11 mouse cellular contexts compared by ENCODE assay signal in the genomic region with DNA sequence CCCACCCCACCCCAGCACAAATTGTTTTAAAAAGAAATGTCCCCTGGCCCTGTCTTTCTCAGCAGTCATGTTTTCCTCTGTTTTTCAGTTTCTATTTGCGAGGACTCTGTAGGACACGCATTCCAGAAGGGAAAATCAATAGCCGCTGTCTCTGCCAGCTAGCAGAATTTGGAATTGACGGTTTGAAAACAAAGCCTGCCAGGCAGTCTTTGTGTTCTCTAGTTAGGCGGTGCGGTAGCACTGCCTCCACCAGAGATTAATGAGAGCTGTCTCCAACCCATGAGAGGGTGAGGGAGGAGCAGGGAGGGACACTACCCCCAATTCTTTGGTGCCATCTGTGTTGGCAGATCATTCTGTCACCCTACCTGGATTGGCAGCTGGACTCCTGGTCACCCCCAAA.
DNase-seq lines count a peak whose midpoint lies in the region; ATAC-seq and TF ChIP-seq lines count a peak whose summit lies in the region.
"Had no signal": no experiment of that assay in that cellular context is flagged by ENCODE, and none has a peak within 500 bp of the region (broad histone marks: within the 10 kb centered on the region; RNA-seq: fewer than 3 reads in every experiment).

No protein-coding gene starts in this region.

- 29% methylated on average over 6 of the region's 6 CpGs for WGBS in embryonic facial prominence, embryonic 14.5 days
- 5% methylated on average over 6 of the region's 6 CpGs for WGBS in hindbrain, embryonic 13.5 days
- WGBS in midbrain, embryonic 15.5 days = 5% methylated on average over 6 of the region's 6 CpGs

- no peak overlapping the region for H3K9ac ChIP-seq in embryonic facial prominence, embryonic 14.5 days (ENCODE audit: low read depth, low read length)
- H3K9ac ChIP-seq in hindbrain, embryonic 13.5 days = no peak overlapping the region
- H3K9ac ChIP-seq in midbrain, embryonic 15.5 days = no peak overlapping the region
- H3K9ac ChIP-seq: liver, embryonic 15.5 days had no signal

- TF ChIP-seq POLR2A in brain, embryonic 14.5 days (IDR thresholded peaks at IDR 0.05; ENCODE audit: borderline replicate concordance, extremely low read depth, insufficient read depth, insufficient read length, poor library complexity, severe bottlenecking) = no peak

- peak; percentile 20; the same call in 1 of the 2 replicates for ATAC-seq in embryonic facial prominence, embryonic 14.5 days (ENCODE audit: low read depth)
- peak; percentile 43 for ATAC-seq in hindbrain, embryonic 13.5 days (ENCODE audit: low FRiP score)
- ATAC-seq in midbrain, embryonic 15.5 days (replicated peaks) = 0 out of 2 replicates have a peak, but pooled peaks have one; percentile 24
- no peak for ATAC-seq in cerebellum, adult (ENCODE audit: insufficient number of reproducible peaks, low FRiP score, low TSS enrichment)

- 0 out of 2 replicates have a peak overlapping the region, but pooled peaks have one; percentile 33 for H3K27ac ChIP-seq in embryonic facial prominence, embryonic 14.5 days (replicated peaks; ENCODE audit: low read depth, low read length)
- peak overlapping the region; percentile 78 for H3K27ac ChIP-seq in hindbrain, embryonic 13.5 days
- peak overlapping the region; percentile 31; the same call in 1 of the 2 replicates for H3K27ac ChIP-seq in midbrain, embryonic 15.5 days
- H3K27ac ChIP-seq: liver, embryonic 15.5 days had no signal

- H3K36me3 ChIP-seq in embryonic facial prominence, embryonic 14.5 days (ENCODE audit: control insufficient read depth, insufficient read depth, low read length) = no peaks in the 10 kb centered on the region
- H3K36me3 ChIP-seq in hindbrain, embryonic 13.5 days = no peaks in the 10 kb centered on the region
- H3K36me3 ChIP-seq in midbrain, embryonic 15.5 days (replicated peaks) = no peaks in the 10 kb centered on the region
- H3K36me3 ChIP-seq: liver, embryonic 15.5 days had no signal

- intact Hi-C loops in heart, postnatal 36 days (cut with DNase I) = no loop called here

- no peak overlapping the region for H3K4me3 ChIP-seq in embryonic facial prominence, embryonic 14.5 days (ENCODE audit: low read depth, low read length)
- H3K4me3 ChIP-seq in hindbrain, embryonic 13.5 days = no peak overlapping the region
- no peak overlapping the region for H3K4me3 ChIP-seq in midbrain, embryonic 15.5 days
- H3K4me3 ChIP-seq: liver, embryonic 15.5 days; megakaryocyte, embryonic 14.5 days had no signal

- no peak for TF ChIP-seq CTCF in brain, embryonic 14.5 days (IDR thresholded peaks at IDR 0.05; ENCODE audit: borderline replicate concordance, extremely low read depth, insufficient read depth, insufficient read length)

- 0 out of 2 replicates have a peak overlapping the region, but pooled peaks have one; percentile 15 for H3K4me2 ChIP-seq in embryonic facial prominence, embryonic 14.5 days (ENCODE audit: low read depth, low read length)
- H3K4me2 ChIP-seq in hindbrain, embryonic 13.5 days = 0 out of 2 replicates have a peak overlapping the region, but pooled peaks have one; percentile 13
- H3K4me2 ChIP-seq in midbrain, embryonic 15.5 days = no peak overlapping the region
- H3K4me2 ChIP-seq: liver, embryonic 15.5 days had no signal

- H3K27me3 ChIP-seq in embryonic facial prominence, embryonic 14.5 days (replicated peaks; ENCODE audit: control insufficient read depth, insufficient read depth, low read length) = no peaks in the 10 kb centered on the region
- H3K27me3 ChIP-seq in hindbrain, embryonic 13.5 days = peaks cover 5% of the 10 kb centered on the region; the same call in 1 of the 2 replicates
- H3K27me3 ChIP-seq in midbrain, embryonic 15.5 days (replicated peaks) = peaks cover 5% of the 10 kb centered on the region; the same call in 1 of the 2 replicates
- H3K27me3 ChIP-seq: liver, embryonic 15.5 days; megakaryocyte, embryonic 14.5 days had no signal

- DNase-seq in brain, embryonic 14.5 days (ENCODE audit: low read depth) = peak; percentile 80
- DNase-seq in embryonic facial prominence, embryonic 14.5 days (ENCODE audit: low spot score) = peak; percentile 76
- DNase-seq in ovary, postnatal 36 days (ENCODE audit: low spot score) = no peak
- no peak for DNase-seq in heart, postnatal 36 days
- DNase-seq: cerebellum, adult 9-10 months; heart, adult 11 months had no signal

- H3K9me3 ChIP-seq in embryonic facial prominence, embryonic 14.5 days (ENCODE audit: control insufficient read depth, low read length) = no peaks in the 10 kb centered on the region
- no peaks in the 10 kb centered on the region for H3K9me3 ChIP-seq in hindbrain, embryonic 13.5 days
- H3K9me3 ChIP-seq in midbrain, embryonic 15.5 days = no peaks in the 10 kb centered on the region
- H3K9me3 ChIP-seq: liver, embryonic 15.5 days had no signal

- H3K4me1 ChIP-seq in embryonic facial prominence, embryonic 14.5 days (ENCODE audit: control insufficient read depth, insufficient read depth, low read length) = peaks cover 33% of the 10 kb centered on the region
- peaks cover 49% of the 10 kb centered on the region for H3K4me1 ChIP-seq in hindbrain, embryonic 13.5 days (replicated peaks)
- peaks cover 11% of the 10 kb centered on the region for H3K4me1 ChIP-seq in midbrain, embryonic 15.5 days
- H3K4me1 ChIP-seq: liver, embryonic 15.5 days; megakaryocyte, embryonic 14.5 days had no signal

Comparison
In these comparisons a context has a peak if more than half of its experiments do, and no peak if none do; other contexts are left out.
1. DNase-seq: peak in brain, embryonic 14.5 days (single experiment) and embryonic facial prominence, embryonic 14.5 days (single experiment); none in ovary, postnatal 36 days (single experiment) and heart, postnatal 36 days (0 of 2).
2. Peak in every context shown above with its lines, with median percentiles within 50 percentile points of each other: H3K27ac ChIP-seq.